Mouse (Mus musculus) thymus, adult 2 months (tissue): ENCODE data around the gene Brsk2. TPM values are rescaled to one million over a fixed set of nuclear protein-coding genes. Genes with fewer than 3 reads are reported as not detected.

Experiments
- DNase-seq: peaks from one replicate; pipeline ENCODE4 v3.0.0; 2021
- H3K27ac ChIP-seq: fragments of 200-500 bp; 2 replicates; pipeline ENCODE4 v1.5.1; 2012; ENCODE audit warnings: low read length, control low read depth; ENCODE audit not compliant: control insufficient read depth, insufficient read depth
- H3K27me3 ChIP-seq: fragments of 200-500 bp; 2 replicates; pipeline ENCODE4 v1.6.1; 2012; ENCODE audit warnings: mild to moderate bottlenecking, low read length, moderate library complexity, mixed read lengths; ENCODE audit not compliant: control insufficient read depth, insufficient read depth
- H3K36me3 ChIP-seq: fragments of 200-500 bp; 2 replicates; pipeline ENCODE4 v1.6.1; 2012; ENCODE audit warnings: mild to moderate bottlenecking, low read length, moderate library complexity; ENCODE audit not compliant: control insufficient read depth, insufficient read depth
- H3K4me1 ChIP-seq: fragments of 200-500 bp; replicated peaks from 2 replicates; pipeline ENCODE4 v1.6.1; 2012; ENCODE audit warnings: low read length; ENCODE audit not compliant: control insufficient read depth, insufficient read depth
- H3K4me3 ChIP-seq: fragments of 200-500 bp; 2 replicates; pipeline ENCODE4 v1.5.1; 2012; ENCODE audit warnings: mild to moderate bottlenecking, low read length, control low read depth, moderate library complexity; ENCODE audit not compliant: control insufficient read depth, insufficient read depth
- CTCF ChIP-seq: fragments of 200-500 bp; IDR thresholded peaks from 2 replicates; pipeline ENCODE4 v1.5.1; 2012; ENCODE audit warnings: mild to moderate bottlenecking, control low read depth, low read length, moderate library complexity, borderline replicate concordance; ENCODE audit not compliant: control insufficient read depth, poor library complexity, insufficient read depth; ENCODE audit errors: extremely low read depth
- POLR2A ChIP-seq: fragments of 200-500 bp; IDR thresholded peaks from 2 replicates; pipeline ENCODE4 v1.6.1; 2012; ENCODE audit warnings: mild to moderate bottlenecking, low read length, control low read depth, moderate library complexity; ENCODE audit not compliant: control insufficient read depth, poor library complexity, insufficient read depth; ENCODE audit errors: extremely low read depth
- WGBS: fragments of 180-500 bp; shearing (Covaris S2); methylation state at CpG from one replicate; pipeline ENCODE4 v1.1.7; 2018; 5-methylcytosine and 5-hydroxymethylcytosine counted together
- polyA plus RNA-seq: library from polyadenylated mRNA; depleted of rRNA; stranded (reverse); fragments of >200 nt; gene quantifications from 2 replicates; pipeline ENCODE4 v1.2.3, GENCODE M21; 2012

The Brsk2 gene
- polyA plus RNA-seq, 1 experiment = 0.27 TPM

GRCm38 (mm10) chr7:141953616-141954015, 4.1 kb downstream of the Brsk2 start:
- Histone ChIP-seq H3K4me3 (no peak overlapping the region), H3K4me1 (peaks cover 9% of the 10 kb centered on the region), H3K36me3 (no peaks in the 10 kb centered on the region), H3K27ac (no peak overlapping the region), H3K27me3 (peaks cover 5% of the 10 kb centered on the region)
- WGBS = 76% methylated on average over 6 of the region's 6 CpGs
- TF ChIP-seq CTCF (no peak), POLR2A (no peak)
- DNase-seq = no peak

GRCm38 (mm10) chr7:141955565-141956173, 6.1 kb downstream of the Brsk2 start:
- Histone ChIP-seq H3K27me3 (peaks cover 5% of the 10 kb centered on the region), H3K27ac (no peak overlapping the region), H3K4me1 (no peaks in the 10 kb centered on the region), H3K4me3 (no peak overlapping the region), H3K36me3 (no peaks in the 10 kb centered on the region)
- TF ChIP-seq CTCF (no peak), POLR2A (no peak)
- 85% methylated on average over 5 of the region's 5 CpGs for WGBS
- no peak for DNase-seq

GRCm38 (mm10) chr7:141956174-141956566, 6.6 kb downstream of the Brsk2 start:
- no peaks in the 10 kb centered on the region for H3K36me3 ChIP-seq
- H3K4me1 ChIP-seq = no peaks in the 10 kb centered on the region
- TF ChIP-seq CTCF = no peak
- TF ChIP-seq POLR2A = no peak
- peaks cover under 1% of the 10 kb centered on the region; the same call in 1 of the 2 replicates for H3K27me3 ChIP-seq
- WGBS = 88% methylated on average over 8 of the region's 8 CpGs
- no peak for DNase-seq
- no peak overlapping the region for H3K4me3 ChIP-seq
- H3K27ac ChIP-seq = no peak overlapping the region

- TF ChIP-seq CTCF = no peak
- TF ChIP-seq POLR2A = no peak
- no peak for DNase-seq
- no peaks in the 10 kb centered on the region for H3K27me3 ChIP-seq
- H3K4me1 ChIP-seq = no peaks in the 10 kb centered on the region
- H3K36me3 ChIP-seq = no peaks in the 10 kb centered on the region
- no peak overlapping the region for H3K4me3 ChIP-seq
- WGBS = 89% methylated on average over 4 of the region's 4 CpGs
- no peak overlapping the region for H3K27ac ChIP-seq
Measured at GRCm38 (mm10) chr7:141957524-141958051, 8.0 kb downstream of the Brsk2 start.

GRCm38 (mm10) chr7:141958211-141958610, 8.7 kb downstream of the Brsk2 start:
- 81% methylated on average over 2 of the region's 2 CpGs for WGBS
- Histone ChIP-seq H3K4me1 (no peaks in the 10 kb centered on the region), H3K4me3 (no peak overlapping the region), H3K27me3 (no peaks in the 10 kb centered on the region), H3K27ac (no peak overlapping the region), H3K36me3 (no peaks in the 10 kb centered on the region)
- no peak for DNase-seq
- no peak for TF ChIP-seq CTCF
- TF ChIP-seq POLR2A = no peak

GRCm38 (mm10) chr7:141959133-141959532, 9.6 kb downstream of the Brsk2 start:
- no peak for TF ChIP-seq CTCF
- no peak for TF ChIP-seq POLR2A
- DNase-seq = no peak
- Histone ChIP-seq H3K4me1 (no peaks in the 10 kb centered on the region), H3K36me3 (no peaks in the 10 kb centered on the region), H3K27me3 (no peaks in the 10 kb centered on the region), H3K4me3 (no peak overlapping the region), H3K27ac (no peak overlapping the region)
- WGBS = 86% methylated on average over 1 of the region's 1 CpGs
